Mouse (Mus musculus) cerebellum, adult 2 months (tissue): ENCODE results near the gene Drc7.

Experiments used
- CTCF ChIP-seq: fragments of 200-500 bp; IDR thresholded peaks from 2 replicates; pipeline ENCODE4 v1.5.1; 2011; ENCODE audit warnings: low read depth, mild to moderate bottlenecking, control low read depth, low read length, moderate library complexity, borderline replicate concordance; ENCODE audit not compliant: insufficient read depth
- POLR2A ChIP-seq: fragments of 200-500 bp; IDR thresholded peaks from 2 replicates; pipeline ENCODE4 v1.6.1; 2011; ENCODE audit warnings: low read length, control low read depth, borderline replicate concordance; ENCODE audit not compliant: insufficient read depth

GRCm38 (mm10) chr8:95017451-95017850 lies 37.5 kb upstream of the Drc7 start, which contains the start of gene Adgrg3:
- no peak for TF ChIP-seq CTCF
- TF ChIP-seq POLR2A: no peak
